Mouse (Mus musculus) effector memory CD4-positive, alpha-beta T cell, adult 5 months (primary cell): ENCODE measurements around the gene Nsd1. TPM values are rescaled to one million over a fixed set of nuclear protein-coding genes. Genes with fewer than 3 reads are reported as not detected.

Experiments
- polyA plus RNA-seq: library from polyadenylated mRNA; unstranded; fragments of 100-300 nt; shearing (Covaris generic); gene quantifications from one replicate; pipeline ENCODE4 v1.2.1, GENCODE M21; 2017

The Nsd1 gene
- 74.9 TPM for polyA plus RNA-seq

DNA sequence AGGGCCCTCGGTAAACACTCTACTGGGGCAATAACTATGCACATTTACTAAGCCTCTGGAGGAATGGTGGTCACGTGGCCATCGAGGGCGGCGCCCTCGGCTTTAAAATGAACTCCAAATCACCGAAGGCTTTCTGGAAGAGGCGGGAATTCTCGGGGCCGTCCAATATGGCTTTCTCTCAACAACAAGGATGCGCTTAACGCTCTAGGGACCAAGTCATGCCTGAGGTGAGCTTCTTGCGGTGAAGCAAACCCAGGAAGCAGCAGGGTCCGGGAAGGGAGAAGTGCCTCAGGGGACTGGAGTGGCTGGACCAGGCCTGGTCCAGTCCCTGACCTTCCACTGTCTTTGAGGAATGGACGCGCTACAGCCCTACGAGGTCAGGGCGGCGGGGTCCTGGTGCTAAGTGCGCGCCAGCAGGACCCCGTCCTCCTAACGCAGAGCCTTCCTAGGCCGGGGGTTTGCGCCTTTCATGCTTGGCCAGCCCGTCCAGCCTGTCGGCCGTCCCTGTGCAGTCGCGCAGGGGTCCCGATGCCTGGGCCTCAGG, at the start of gene Nsd1:
Gene Nsd1 (plus strand): TSS at position 134 of the 544 bp plus-strand sequence.

DNA sequence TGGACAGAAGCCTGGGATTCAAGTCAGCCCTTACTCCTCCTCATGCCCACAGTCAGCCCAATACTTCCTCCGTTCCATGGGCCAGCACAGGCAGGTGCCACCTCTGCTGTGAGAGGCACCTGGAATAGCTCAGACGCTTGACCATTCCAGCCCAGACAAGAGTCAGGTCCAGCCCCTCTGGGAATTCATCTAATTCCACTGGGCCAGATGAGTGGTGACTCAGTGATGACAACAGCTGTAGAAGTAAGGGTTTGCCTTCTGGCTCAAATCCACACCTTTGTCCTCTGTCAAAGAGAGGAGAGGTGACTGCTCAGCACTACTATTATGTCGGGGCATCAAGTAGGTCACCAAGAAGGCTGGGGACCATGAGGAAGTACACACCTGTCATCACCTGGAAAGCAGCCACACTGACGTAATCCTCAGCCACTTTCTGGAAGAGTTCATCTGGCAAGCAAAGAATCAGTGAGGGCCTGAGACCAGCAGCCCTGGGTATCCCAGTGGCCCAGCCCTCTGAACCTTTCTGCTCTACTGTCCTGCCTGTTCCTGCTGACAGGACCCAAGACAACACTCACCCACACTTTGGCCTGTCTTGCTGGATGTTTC, 110.5 kb downstream of the Nsd1 start, which contains the start of gene Prelid1:
Gene Prelid1 (plus strand): TSS at position 570 of the 603 bp plus-strand sequence.

DNA sequence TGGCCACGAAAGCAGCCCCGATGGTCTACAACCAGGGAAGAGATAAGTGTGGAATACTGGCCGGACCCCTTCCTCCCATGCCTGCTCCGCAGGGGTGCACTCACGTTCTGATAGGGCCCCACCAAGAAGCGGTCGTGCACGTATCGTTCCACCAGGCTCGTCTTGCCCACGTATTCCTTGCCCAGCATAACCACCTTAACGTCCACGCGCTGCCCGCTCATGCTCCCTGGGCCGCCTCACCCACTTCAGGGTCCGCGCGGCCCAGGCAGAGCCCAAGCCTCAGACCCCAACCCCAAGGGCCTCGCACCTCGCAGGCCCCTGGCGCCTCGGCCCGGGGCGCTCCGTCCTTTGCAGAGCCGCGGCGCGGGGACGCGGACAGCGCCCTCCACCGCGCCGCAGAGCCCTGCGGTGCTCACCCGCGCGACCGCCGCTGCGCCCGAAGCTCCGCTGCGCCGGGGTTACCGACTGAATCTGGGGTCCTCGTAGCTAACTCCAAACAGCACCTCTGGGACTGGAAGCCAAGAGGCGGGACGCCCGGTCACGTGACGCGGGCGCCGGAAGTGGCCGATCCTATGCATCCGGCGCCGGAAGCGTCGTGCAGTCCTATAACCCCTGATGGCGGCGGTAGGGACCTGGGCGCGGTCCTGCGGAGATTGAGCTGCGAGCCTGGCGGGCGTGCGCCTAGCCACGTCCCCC, 112.0 kb downstream of the Nsd1 start, which contains the start of gene Rab24:
Gene Rab24 (minus strand): TSS at position 513 of the 696 bp plus-strand sequence.

DNA sequence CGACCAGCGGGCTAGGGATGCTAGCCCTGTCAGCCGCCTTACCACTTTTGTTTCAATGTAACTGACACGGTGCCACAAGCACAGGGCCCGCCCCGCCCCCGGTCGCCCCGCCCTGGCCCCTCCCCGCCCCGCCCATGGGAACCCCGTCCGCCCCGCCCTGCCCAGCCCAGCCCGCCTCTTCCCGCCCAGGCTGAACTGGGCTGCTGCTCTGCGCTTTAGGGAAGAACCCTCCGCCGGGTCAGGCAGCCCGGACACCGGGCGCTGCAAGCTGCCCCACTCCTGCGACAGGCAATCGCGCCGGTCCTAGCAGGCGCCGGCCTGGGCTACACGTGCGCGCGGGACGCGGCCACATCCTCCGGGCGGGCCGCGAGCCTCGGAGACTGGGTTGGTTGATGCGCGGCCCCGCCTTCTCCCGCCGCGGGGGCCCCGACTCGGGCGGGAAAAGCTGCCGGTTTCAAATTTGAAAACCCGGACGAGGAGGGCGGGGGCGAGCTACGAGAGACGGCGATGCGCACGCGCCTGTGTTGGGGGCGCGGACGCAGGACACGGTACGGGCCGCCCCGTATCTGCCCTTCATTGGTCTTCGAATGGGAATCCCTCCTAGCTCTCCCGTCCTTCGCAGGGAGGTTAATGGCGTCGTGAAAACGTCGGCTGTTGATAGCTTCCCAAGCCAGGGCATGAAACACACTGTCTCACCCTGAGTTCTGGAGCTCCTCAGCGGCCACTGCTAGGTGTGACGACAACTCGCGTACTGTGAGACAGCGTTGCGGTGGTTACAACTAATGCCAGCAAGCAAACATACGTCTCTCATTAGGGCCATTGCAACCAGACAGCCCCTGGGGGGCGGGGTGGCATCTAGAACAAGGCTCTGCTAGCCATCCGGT, 120.3 kb downstream of the Nsd1 start, which contains the start of gene Mxd3:
Gene Mxd3 (minus strand): TSS at position 141 of the 884 bp plus-strand sequence.

DNA sequence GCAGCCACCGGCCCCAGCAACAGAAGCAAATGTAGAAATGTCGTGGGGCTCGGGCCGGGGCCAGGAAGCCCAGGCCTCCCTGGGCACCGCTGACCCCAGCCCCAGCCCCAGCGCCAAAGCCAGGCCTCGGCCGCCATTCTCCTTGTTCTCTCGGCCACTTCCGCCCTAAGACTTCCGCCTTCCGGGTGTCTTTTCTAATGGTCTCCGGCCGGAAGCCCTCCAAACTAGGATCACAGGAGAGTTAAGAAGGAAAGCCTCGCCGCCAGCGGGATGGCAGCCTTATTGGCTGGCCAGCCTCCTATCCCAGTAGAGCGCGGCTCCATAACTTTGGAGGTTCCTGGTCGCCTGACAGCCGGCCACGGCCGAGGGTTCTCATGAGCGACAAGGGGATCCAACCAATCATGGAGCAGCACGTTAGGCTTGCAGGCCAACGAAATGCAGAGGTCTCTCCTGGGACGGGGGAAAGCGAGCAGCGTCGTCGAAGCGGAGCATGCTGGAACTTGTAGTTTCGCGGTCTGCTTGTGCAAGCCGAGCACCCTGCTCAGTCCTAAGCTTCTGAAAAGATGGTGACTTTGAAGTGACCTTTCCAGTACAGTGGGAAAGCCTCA, 153.0 kb downstream of the Nsd1 start, which contains the start of gene Lman2:
Gene Lman2 (minus strand): TSS at position 331 of the 608 bp plus-strand sequence.

Other genes starting within 250 kb of the Nsd1 start
- 0.17 TPM for gene Hk3, start 188.4 kb upstream of the Nsd1 start, polyA plus RNA-seq
- gene Uimc1, start 109.5 kb upstream of the Nsd1 start, polyA plus RNA-seq, result 73.6 TPM
- 14.8 TPM for gene Zfp346, start 104.5 kb upstream of the Nsd1 start, polyA plus RNA-seq
- gene Gm17617, start 76.2 kb upstream of the Nsd1 start, polyA plus RNA-seq, result not detected
- gene Fgfr4, start 57.1 kb upstream of the Nsd1 start, polyA plus RNA-seq, result not detected
- 243 TPM for gene Prelid1, start 110.7 kb downstream of the Nsd1 start, polyA plus RNA-seq
- 90.5 TPM for gene Rab24, start 112.2 kb downstream of the Nsd1 start, polyA plus RNA-seq
- 1.1 TPM for gene Mxd3, start 120.0 kb downstream of the Nsd1 start, polyA plus RNA-seq
- gene Lman2, start 153.0 kb downstream of the Nsd1 start, polyA plus RNA-seq, result 121 TPM
- gene Rgs14, start 159.9 kb downstream of the Nsd1 start, polyA plus RNA-seq, result 82.6 TPM
- not detected for gene Slc34a1, start 188.4 kb downstream of the Nsd1 start, polyA plus RNA-seq
- not detected for gene Pfn3, start 205.4 kb downstream of the Nsd1 start, polyA plus RNA-seq
- gene F12, start 217.0 kb downstream of the Nsd1 start, polyA plus RNA-seq, result not detected
- gene Grk6, start 235.3 kb downstream of the Nsd1 start, polyA plus RNA-seq, result 328 TPM